Mouse (Mus musculus) c-Kit-negative CD71-positive TER-119-positive erythroid progenitor cells, embryonic 14.5 days (primary cell): ENCODE measurements around the gene Hoxa4.

ENCODE experiments used
- DNase-seq: peaks from one replicate; pipeline ENCODE4 v3.0.0-alpha.2; 2013; ENCODE audit warnings: low read depth, low spot score

Hoxa4 gene

DNA sequence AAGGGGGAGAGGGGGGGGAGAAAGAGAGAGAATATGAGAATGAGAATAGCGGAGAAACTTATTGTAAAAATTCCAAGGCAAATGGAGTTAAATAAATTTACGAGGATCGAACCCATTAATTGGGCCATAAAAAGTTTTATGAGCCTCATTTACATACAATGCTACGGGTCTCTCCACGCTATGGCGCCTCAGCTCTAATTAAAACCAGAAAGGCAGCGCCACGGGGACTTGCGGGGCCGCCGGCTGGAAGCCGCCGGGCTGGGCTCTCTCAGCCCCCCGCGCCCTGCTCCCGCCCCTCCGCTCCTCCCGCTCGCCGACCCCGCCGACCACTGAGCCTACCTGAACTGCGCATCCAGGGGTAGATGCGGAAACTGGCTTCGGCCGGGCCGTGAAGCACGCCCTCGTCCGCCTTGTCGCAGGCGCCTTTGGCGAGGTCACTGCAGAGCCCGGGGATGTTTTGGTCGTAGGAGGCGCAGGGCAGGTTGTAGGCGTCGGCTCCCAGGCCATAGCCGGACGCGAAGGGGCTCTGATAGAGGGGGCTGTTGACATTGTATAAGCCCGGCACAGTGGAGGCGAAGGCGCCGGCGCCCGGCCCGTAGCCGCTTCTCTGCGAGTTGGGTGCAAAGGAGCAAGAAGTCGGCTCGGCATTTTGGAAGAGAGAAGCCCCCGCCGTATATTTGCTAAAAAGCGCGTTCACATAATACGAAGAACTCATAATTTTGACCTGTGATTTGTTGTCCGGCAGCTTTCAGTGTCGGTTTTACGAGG, 25.3 kb upstream of the Hoxa4 start:
- DNase-seq, result no peak

GRCm38 (mm10) chr6:52215771-52216535, 24.4 kb upstream of the Hoxa4 start:
- DNase-seq, result no peak

DNA sequence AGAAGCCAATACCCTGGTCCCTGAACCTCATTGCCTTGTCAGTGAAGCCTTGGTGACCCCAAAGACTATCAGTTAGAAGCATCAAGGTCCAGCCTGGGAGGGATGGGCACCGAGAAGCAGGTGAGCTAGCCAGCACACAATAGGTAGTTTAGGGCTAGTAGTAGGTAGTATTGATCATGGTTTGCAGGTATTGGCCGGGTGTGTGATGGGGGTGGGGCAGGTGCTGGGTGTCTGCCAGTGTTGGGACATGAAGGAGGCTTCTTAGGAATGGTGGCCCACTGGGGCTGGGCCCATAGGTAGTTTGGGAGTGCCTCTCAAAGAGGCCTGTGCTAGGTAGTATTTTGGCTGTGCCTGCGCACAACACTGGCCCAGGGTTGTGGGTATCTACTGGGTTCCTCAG, 23.5 kb upstream of the Hoxa4 start:
- no peak for DNase-seq

- no peak for DNase-seq
Measured at GRCm38 (mm10) chr6:52214271-52214670, 22.7 kb upstream of the Hoxa4 start.

DNA sequence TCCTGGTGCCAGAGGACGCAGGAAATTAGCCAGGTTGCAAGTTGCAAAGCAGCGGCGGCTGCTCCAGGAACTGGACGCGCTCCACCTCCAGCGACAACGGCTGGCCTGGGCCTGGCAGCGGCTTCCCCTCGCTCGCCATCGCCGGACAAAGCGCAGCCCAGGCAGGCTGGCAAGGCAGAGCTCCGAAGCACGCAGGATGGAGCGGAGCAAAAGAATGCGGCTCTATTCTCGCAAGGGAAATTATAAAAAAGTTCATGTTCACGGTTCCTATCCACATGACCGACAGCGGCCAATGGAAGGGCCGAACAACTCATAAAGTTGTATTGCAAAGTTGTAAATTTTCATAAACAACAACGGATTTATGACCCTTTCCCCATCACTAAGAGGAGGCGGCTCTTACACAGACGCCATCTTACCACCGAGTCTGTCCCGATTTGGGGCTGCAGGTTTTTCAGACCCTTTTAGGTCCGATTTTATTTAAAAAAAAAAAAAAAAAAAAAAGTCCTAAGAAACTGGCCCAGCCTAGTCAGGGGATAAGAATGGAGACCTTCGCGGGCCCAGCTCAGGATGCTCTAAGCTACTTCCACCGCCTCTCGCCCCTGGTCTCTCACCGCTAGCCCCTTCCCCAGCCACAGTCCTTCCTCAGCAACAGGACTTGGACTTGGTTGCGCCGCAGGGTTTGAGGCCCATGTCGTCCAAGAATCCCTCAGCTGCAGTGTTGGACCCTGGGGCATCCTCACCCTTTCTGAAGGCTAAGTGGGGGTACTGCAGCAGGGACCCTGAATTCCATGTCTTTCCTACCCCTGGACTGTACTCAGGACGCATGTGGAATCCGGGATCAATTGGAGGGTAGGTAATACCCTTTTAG, 21.8 kb upstream of the Hoxa4 start, which contains the start of the genes Hoxa3 and Gm28308:
Hoxa3 (minus strand) TSS at position 218 of the 868 bp plus-strand sequence.
Gm28308 (minus strand) TSS at position 221 of the 868 bp plus-strand sequence.
- no peak for DNase-seq

- no peak for DNase-seq
Measured at GRCm38 (mm10) chr6:52212556-52213118, 21.1 kb upstream of the Hoxa4 start.

DNA sequence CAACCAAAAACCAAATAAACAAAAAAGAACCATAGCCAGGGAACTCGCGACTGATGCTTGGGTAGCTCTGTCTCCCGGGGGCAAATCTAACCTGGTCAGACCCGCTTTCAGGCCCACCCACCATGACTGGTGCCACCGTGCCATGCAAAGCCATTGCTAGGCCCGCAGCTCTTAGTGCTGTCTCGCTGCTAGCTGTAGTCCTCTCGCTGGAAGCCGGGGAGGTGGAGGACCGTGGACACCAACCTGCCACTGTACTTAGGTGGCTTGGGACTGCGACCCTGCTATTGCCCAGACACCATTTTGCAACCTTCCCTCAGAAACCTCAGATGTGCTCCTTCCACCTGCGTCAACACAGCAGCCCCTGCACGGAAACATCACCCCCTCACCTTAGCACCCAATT, 20.4 kb upstream of the Hoxa4 start:
- no peak for DNase-seq

- no peak for DNase-seq
Measured at GRCm38 (mm10) chr6:52211170-52211935, 19.8 kb upstream of the Hoxa4 start.

DNA sequence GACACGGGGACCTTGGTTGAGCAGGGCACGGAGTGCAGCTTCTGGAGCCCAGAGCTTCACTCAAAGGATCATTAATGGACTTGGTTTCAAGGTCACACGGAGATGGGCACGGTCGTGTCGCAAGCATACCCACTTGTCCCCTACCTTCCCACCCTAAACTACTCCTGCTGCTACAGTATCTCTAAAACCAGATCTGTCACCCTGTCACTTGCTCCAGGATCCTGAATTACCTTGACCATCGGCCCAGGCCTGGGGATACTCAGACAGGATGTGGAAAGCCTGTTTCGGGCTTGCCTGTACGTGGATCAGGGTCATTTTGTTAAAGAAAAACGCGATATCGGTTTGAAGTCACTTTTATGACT, 18.1 kb upstream of the Hoxa4 start:
- no peak for DNase-seq

DNA sequence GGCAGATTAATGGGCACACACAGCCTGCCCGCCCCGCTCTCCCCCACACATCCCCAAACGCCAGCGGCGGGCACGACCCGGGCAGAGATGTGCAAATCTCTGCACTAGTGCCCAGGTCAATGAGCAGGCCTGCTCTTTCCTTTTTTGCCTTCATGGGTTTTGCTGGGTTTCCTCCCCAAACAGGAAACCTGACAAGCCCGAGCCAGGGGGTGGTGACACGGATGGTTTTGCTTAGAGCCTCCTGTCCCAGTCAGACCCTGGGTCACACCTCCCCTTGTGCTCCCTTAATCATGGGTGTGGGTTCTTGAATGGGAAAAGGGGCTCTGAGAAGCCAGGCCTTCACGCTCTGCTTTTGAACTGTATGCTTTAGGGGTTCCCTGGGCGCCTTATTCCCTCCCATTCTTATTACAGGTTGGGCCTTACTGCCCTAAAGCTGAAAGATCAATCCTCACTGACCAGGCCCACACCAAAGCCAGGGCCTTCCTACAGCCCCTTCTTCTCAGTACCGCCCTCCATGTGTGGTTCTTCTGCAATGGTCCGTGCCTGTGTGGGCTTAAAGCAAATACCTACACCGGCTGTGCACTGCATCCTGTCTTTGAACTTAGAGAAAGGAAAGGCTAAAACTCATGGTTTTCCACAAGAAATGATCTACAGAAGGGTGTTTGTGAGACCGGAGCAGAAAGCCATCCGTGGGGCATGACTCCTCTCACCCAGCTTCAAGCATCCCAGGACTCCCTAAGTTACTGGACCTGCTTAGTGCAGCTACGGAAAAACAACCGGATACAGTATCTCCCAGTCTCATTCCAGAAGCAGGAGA, 17.5 kb upstream of the Hoxa4 start:
- DNase-seq, result no peak

DNA sequence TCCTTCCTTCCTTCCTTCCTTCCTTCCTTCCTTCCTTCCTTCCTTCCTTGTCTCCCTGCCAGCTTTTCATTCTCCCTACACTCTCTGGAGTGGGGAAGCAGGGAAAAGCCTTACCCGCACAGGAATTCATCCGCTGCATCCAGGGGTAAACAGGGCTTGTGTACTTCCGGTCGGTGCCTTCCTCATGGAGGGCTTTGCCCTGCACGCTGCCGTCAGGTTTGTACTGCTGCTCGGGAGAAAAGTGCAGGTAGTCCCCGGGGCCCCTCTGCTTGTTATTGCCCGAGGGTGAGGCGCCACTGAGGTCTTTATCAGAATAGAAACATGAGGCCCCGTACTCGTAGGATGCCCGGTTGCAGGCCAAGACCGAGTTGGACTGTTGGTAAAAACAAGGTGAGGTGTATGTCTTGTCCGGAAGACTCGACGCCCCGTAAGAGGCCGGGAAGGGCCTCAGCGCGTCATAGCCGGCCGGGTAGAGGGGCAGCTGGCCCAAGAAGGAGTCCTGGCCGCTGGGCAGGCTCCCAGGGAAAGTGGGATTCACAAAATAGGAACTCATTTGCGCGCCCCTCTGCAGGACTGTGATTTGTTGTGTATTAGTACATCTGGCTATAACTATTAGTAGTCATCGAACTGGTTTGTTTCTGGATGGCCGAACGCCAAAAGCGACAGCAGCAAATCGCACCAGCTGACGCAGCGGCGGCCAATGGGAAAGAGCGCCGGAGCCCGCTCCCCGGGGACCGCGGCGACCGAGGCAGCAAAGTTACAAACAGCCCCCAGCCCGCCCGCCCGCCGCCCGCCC, 16.7 kb upstream of the Hoxa4 start, which contains the start of gene Hoxa6:
Hoxa6 (minus strand) TSS at position 651 of the 796 bp plus-strand sequence.
- no peak for DNase-seq

DNA sequence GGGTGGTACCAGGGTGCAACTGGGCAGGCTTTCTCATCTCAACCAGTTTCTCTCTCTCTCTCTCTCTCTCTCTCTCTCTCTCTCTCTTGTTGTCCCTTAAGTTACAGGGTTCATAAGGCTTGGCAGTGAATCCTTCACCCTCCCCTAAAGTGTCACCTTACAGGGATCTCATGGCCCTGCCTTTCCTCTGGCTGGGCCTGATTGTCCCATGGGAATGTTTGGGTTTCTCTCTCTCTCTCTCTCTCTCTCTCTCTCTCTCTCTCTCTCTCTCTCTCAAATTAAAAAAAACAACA, 16.1 kb upstream of the Hoxa4 start:
- DNase-seq, result no peak

GRCm38 (mm10) chr6:52206882-52207683, 15.5 kb upstream of the Hoxa4 start:
- DNase-seq, result no peak

DNA sequence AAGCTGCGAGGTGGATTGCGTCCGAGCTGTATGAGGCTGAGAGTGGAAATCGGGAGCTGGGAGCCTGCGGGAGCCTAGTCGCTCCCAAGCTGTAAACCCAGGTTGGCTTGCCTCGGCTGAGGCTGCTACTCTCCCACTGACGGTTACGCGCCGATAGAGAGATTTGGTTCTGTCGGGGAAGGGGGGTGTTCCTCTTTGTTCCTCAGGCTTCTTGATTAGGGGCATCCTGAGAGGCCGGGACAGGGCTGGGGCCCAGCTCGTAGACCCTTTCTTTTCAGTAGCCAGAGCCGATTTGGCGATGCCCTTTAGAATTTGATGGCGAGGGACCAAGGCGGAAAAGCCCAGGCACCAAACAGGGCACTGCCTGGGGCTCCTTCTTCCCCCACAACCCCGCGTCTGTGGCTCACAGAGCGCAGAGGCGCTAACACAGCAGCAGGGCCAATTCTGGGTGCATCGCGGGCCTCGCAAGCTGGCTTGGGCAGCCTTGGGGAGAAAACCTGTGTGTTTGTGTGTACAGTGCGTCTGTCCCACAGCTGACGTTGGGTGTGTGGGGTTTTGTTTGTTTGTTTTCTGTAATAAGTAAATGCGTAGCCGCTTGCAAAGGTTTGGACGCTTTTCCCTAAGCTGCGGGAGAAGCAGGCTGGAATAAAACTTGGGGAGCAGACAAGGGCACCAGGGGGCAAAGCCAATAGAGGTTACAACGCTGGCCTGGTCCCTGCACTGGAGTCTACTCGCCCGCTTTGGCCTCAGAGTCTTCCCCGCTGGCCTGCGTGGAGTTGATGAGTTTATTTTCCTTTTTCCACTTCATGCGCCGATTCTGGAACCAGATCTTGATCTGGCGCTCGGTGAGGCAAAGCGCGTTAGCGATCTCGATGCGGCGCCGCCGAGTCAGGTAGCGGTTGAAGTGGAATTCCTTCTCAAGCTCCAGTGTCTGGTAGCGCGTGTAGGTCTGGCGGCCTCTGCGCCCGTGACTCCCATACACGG, 14.4 kb upstream of the Hoxa4 start:
- DNase-seq, result no peak

DNA sequence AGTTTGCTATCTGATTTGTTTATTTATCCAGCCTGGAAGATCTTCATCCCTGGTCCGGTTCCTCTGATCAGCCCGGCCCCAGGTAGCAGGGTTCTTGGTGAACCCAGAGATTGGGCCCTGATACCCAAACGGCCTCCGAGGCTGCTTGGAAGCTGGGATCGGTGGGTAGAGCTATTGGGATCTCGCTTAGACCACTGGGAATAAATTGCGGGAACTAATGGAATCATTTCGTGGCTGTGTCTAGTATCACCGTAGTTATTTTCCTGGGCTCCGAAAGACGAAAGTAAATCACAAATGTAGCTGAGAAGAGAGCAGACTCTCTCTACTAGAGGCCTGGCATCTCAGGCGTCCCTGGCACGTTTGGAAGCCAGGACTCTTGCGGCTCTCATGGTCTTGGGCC, 13.7 kb upstream of the Hoxa4 start:
- no peak for DNase-seq

GRCm38 (mm10) chr6:52204050-52204752, 12.6 kb upstream of the Hoxa4 start, which contains the start of gene Hoxa5:
Gene Hoxa5, minus strand, starts transcription at chr6:52204587.
- DNase-seq, result no peak
